Mouse (Mus musculus) C2C12 (cell line): ENCODE results near the gene Rnf222. TPM values are rescaled to one million over a fixed set of nuclear protein-coding genes. Genes with fewer than 3 reads are reported as not detected.
A peak's percentile ranks its signal among the peaks of the same experiment; 100 is the strongest.

ENCODE experiments used
- H3K27me3 ChIP-seq: one replicate; pipeline ENCODE4 v1.6.1; 2011; ENCODE audit not compliant: control insufficient read depth, insufficient read depth, insufficient read length
- H3K36me3 ChIP-seq: one replicate; pipeline ENCODE4 v1.6.1; 2011; ENCODE audit not compliant: control insufficient read depth, insufficient read depth
- H3K4me3 ChIP-seq: one replicate; pipeline ENCODE4 v1.5.1; 2011; ENCODE audit warnings: mild to moderate bottlenecking, control low read depth; ENCODE audit not compliant: poor library complexity, insufficient read depth, severe bottlenecking
- H3K79me2 ChIP-seq: one replicate; pipeline ENCODE4 v1.6.1; 2011; ENCODE audit not compliant: control insufficient read depth, insufficient read depth
- H3K79me3 ChIP-seq: one replicate; pipeline ENCODE4 v1.6.1; 2011; ENCODE audit warnings: low read depth, control low read depth
- H3ac ChIP-seq: one replicate; pipeline ENCODE3; 2011; ENCODE audit warnings: low read depth; ENCODE audit not compliant: control insufficient read depth, insufficient read length
- CEBPB ChIP-seq: IDR thresholded peaks from one replicate; pipeline ENCODE4 v1.6.1; 2011; ENCODE audit warnings: low read depth, mild to moderate bottlenecking, control low read depth, moderate library complexity
- CTCF ChIP-seq: IDR thresholded peaks from one replicate; pipeline ENCODE4 v1.5.1; 2011; ENCODE audit not compliant: control insufficient read depth, insufficient read depth, insufficient read length
- FOSL1 ChIP-seq: IDR thresholded peaks from one replicate; pipeline ENCODE4 v1.8.0; 2011; ENCODE audit warnings: mild to moderate bottlenecking, low read length; ENCODE audit not compliant: poor library complexity, insufficient read depth, severe bottlenecking
- MAX ChIP-seq: IDR thresholded peaks from one replicate; pipeline ENCODE4 v1.6.1; 2011; ENCODE audit warnings: mild to moderate bottlenecking, control low read depth
- MYOD1 ChIP-seq: IDR thresholded peaks from one replicate; pipeline ENCODE4 v1.6.1; 2011; ENCODE audit warnings: low read depth; ENCODE audit not compliant: control insufficient read depth, insufficient read length
- MYOG ChIP-seq: IDR thresholded peaks from one replicate; pipeline ENCODE4 v1.6.1; 2011; ENCODE audit not compliant: control insufficient read depth, insufficient read length; ENCODE audit errors: extremely low read depth
- USF1 ChIP-seq: IDR thresholded peaks from one replicate; pipeline ENCODE4 v1.6.1; 2011; ENCODE audit warnings: low read depth, mild to moderate bottlenecking, control low read depth, moderate library complexity
- polyA plus RNA-seq: library from polyadenylated mRNA; unstranded; fragments of >200 nt; fragmentation: generic; extraction: Trizol; gene quantifications from one replicate; pipeline ENCODE4 v1.2.1, GENCODE M21; 2012; ENCODE audit warnings: missing spikeins

Rnf222 gene
- polyA plus RNA-seq, 1 experiment = not detected

- no peaks in the 10 kb centered on the region for H3K79me2 ChIP-seq
- H3ac ChIP-seq = no peak overlapping the region
- TF ChIP-seq USF1 = no peak
- no peaks in the 10 kb centered on the region for H3K79me3 ChIP-seq
- no peak overlapping the region for H3K4me3 ChIP-seq
- H3K36me3 ChIP-seq = no peaks in the 10 kb centered on the region
- no peaks in the 10 kb centered on the region for H3K27me3 ChIP-seq
Observed at GRCm38 (mm10) chr11:68863631-68864091, 24.7 kb upstream of the Rnf222 start.

- no peak overlapping the region for H3K4me3 ChIP-seq
- no peaks in the 10 kb centered on the region for H3K79me3 ChIP-seq
- TF ChIP-seq MAX = no peak
- TF ChIP-seq MYOG = no peak
- TF ChIP-seq CEBPB = no peak
- TF ChIP-seq USF1 = no peak
- TF ChIP-seq CTCF = no peak
- TF ChIP-seq FOSL1 = no peak
- no peak for TF ChIP-seq MYOD1
- H3K36me3 ChIP-seq = no peaks in the 10 kb centered on the region
- no peaks in the 10 kb centered on the region for H3K27me3 ChIP-seq
- no peaks in the 10 kb centered on the region for H3K79me2 ChIP-seq
- H3ac ChIP-seq = no peak overlapping the region
Observed at GRCm38 (mm10) chr11:68864544-68865189, 23.7 kb upstream of the Rnf222 start.

- H3K79me3 ChIP-seq = no peaks in the 10 kb centered on the region
- H3K36me3 ChIP-seq = no peaks in the 10 kb centered on the region
- no peak overlapping the region for H3K4me3 ChIP-seq
- no peaks in the 10 kb centered on the region for H3K79me2 ChIP-seq
- no peak overlapping the region for H3ac ChIP-seq
- TF ChIP-seq FOSL1 = no peak
- TF ChIP-seq MAX = no peak
- no peak for TF ChIP-seq MYOG
- TF ChIP-seq USF1 = no peak
- no peak for TF ChIP-seq CEBPB
- no peak for TF ChIP-seq MYOD1
- TF ChIP-seq CTCF = no peak
- no peaks in the 10 kb centered on the region for H3K27me3 ChIP-seq
Observed at GRCm38 (mm10) chr11:68871277-68871676, 17.1 kb upstream of the Rnf222 start.

- H3K4me3 ChIP-seq = no peak within 1 kb of the TSS
- no peaks in the 10 kb centered on the region for H3K27me3 ChIP-seq
- H3K36me3 ChIP-seq = no peaks in the 10 kb centered on the region
- H3K79me2 ChIP-seq = no peaks in the 10 kb centered on the region
- H3K79me3 ChIP-seq = no peaks in the 10 kb centered on the region
- TF ChIP-seq MAX = no peak
- peak; percentile 89 for TF ChIP-seq CEBPB
- no peak within 1 kb of the TSS for H3ac ChIP-seq
Observed at GRCm38 (mm10) chr11:68871748-68872147, 16.6 kb upstream of the Rnf222 start, which contains the start of gene Ndel1. Gene Ndel1, minus strand, starts transcription at chr11:68871858.

- no peak for TF ChIP-seq CTCF
- H3ac ChIP-seq = no peak overlapping the region
- H3K79me2 ChIP-seq = no peaks in the 10 kb centered on the region
- no peaks in the 10 kb centered on the region for H3K79me3 ChIP-seq
- no peak overlapping the region for H3K4me3 ChIP-seq
- H3K27me3 ChIP-seq = no peaks in the 10 kb centered on the region
- H3K36me3 ChIP-seq = no peaks in the 10 kb centered on the region
Observed at GRCm38 (mm10) chr11:68874841-68875240, 13.5 kb upstream of the Rnf222 start.

GRCm38 (mm10) chr11:68878811-68879210 lies 9.5 kb upstream of the Rnf222 start:
- TF ChIP-seq FOSL1 (no peak), MYOG (no peak), CTCF (no peak), USF1 (no peak), MAX (no peak)
- Histone ChIP-seq H3K79me3 (no peaks in the 10 kb centered on the region), H3K4me3 (no peak overlapping the region), H3K36me3 (no peaks in the 10 kb centered on the region), H3K79me2 (no peaks in the 10 kb centered on the region), H3ac (no peak overlapping the region), H3K27me3 (peaks cover 3% of the 10 kb centered on the region)
